Mouse (Mus musculus) adrenal gland, postnatal 4 days (tissue): ENCODE data around the gene Mrrf. TPM values are rescaled to one million over a fixed set of nuclear protein-coding genes. Genes with fewer than 3 reads are reported as not detected.

Experiments
- DNase-seq, 2 experiments: peaks; one replicate each; pipeline ENCODE4 v3.0.0; 2021 to 2022; ENCODE audit warnings: low spot score in 2 of 2, mixed read lengths in 2 of 2
- total RNA-seq, 2 experiments: library from RNA; stranded (reverse); gene quantifications; 2 replicates each; pipeline ENCODE4 v1.2.3; 2021

Gene Mrrf
- total RNA-seq, 2 experiments from 2014 or later, result 21.1 to 25.3 TPM

- DNase-seq, result no peak
Measured at GRCm38 (mm10) chr2:36197919-36198881, 62.0 kb downstream of the Mrrf start.

- DNase-seq, result no peak
Measured at GRCm38 (mm10) chr2:36198882-36199262, 62.7 kb downstream of the Mrrf start.

GRCm38 (mm10) chr2:36200813-36201212 lies 64.6 kb downstream of the Mrrf start:
- no peak for DNase-seq

- no peak for DNase-seq
Measured at GRCm38 (mm10) chr2:36201756-36202610, 65.8 kb downstream of the Mrrf start.

- no peak for DNase-seq
Measured at GRCm38 (mm10) chr2:36202611-36202880, 66.4 kb downstream of the Mrrf start.

GRCm38 (mm10) chr2:36203011-36203825 lies 67.0 kb downstream of the Mrrf start:
- no peak for DNase-seq

GRCm38 (mm10) chr2:36204595-36204994 lies 68.4 kb downstream of the Mrrf start:
- no peak for DNase-seq

GRCm38 (mm10) chr2:36207071-36207470 lies 70.9 kb downstream of the Mrrf start:
- no peak for DNase-seq

GRCm38 (mm10) chr2:36210796-36211195 lies 74.6 kb downstream of the Mrrf start:
- DNase-seq, result no peak

- no peak for DNase-seq
Measured at GRCm38 (mm10) chr2:36211785-36212184, 75.6 kb downstream of the Mrrf start.

GRCm38 (mm10) chr2:36213108-36213507 lies 76.9 kb downstream of the Mrrf start:
- no peak for DNase-seq

- DNase-seq, result peak; percentile 60 to 69
Measured at GRCm38 (mm10) chr2:36214023-36214422, 77.8 kb downstream of the Mrrf start.

GRCm38 (mm10) chr2:36214425-36214824 lies 78.2 kb downstream of the Mrrf start:
- no peak for DNase-seq

- no peak for DNase-seq
Measured at GRCm38 (mm10) chr2:36215203-36215739, 79.1 kb downstream of the Mrrf start.

- DNase-seq, result no peak
Measured at GRCm38 (mm10) chr2:36216546-36216945, 80.4 kb downstream of the Mrrf start.

GRCm38 (mm10) chr2:36216953-36217573 lies 80.9 kb downstream of the Mrrf start:
- DNase-seq, result no peak

- no peak for DNase-seq
Measured at GRCm38 (mm10) chr2:36217692-36218233, 81.6 kb downstream of the Mrrf start.

GRCm38 (mm10) chr2:36220106-36220505 lies 83.9 kb downstream of the Mrrf start:
- no peak for DNase-seq

- no peak for DNase-seq
Measured at GRCm38 (mm10) chr2:36220891-36221290, 84.7 kb downstream of the Mrrf start.

GRCm38 (mm10) chr2:36222168-36222848 lies 86.1 kb downstream of the Mrrf start:
- no peak for DNase-seq
